Mouse (Mus musculus) forebrain, embryonic 16.5 days (tissue): ENCODE data around the gene Stn1. TPM values are rescaled to one million over a fixed set of nuclear protein-coding genes. Genes with fewer than 3 reads are reported as not detected.

Source experiments
- ATAC-seq: fragments of 200-750 bp; cut with Nextera tagmentation; 2 replicates; pipeline ENCODE4 v1.8.0; 2017; ENCODE audit warnings: mild to moderate bottlenecking, moderate library complexity
- H3K27ac ChIP-seq: fragments of 300-500 bp; sonication (generic); 2 replicates; pipeline ENCODE4 v1.5.1; 2014; ENCODE audit warnings: low read length, control low read depth
- H3K27me3 ChIP-seq: fragments of 300-500 bp; sonication (generic); replicated peaks from 2 replicates; pipeline ENCODE4 v1.6.1; 2014; ENCODE audit warnings: low read length; ENCODE audit not compliant: control insufficient read depth, insufficient read depth
- H3K36me3 ChIP-seq: fragments of 300-500 bp; sonication (generic); 2 replicates; pipeline ENCODE4 v1.6.1; 2014; ENCODE audit not compliant: control insufficient read depth, insufficient read depth
- H3K4me1 ChIP-seq: fragments of 300-500 bp; sonication (generic); replicated peaks from 2 replicates; pipeline ENCODE4 v1.6.1; 2014; ENCODE audit warnings: low read length; ENCODE audit not compliant: control insufficient read depth, insufficient read depth
- H3K4me2 ChIP-seq: fragments of 300-500 bp; sonication (generic); 2 replicates; pipeline ENCODE4 v1.6.1; 2014; ENCODE audit warnings: mild to moderate bottlenecking, low read length, control low read depth
- H3K4me3 ChIP-seq: fragments of 300-500 bp; sonication (generic); replicated peaks from 2 replicates; pipeline ENCODE4 v1.5.1; 2014; ENCODE audit warnings: mild to moderate bottlenecking, low read length, control low read depth
- H3K9ac ChIP-seq: fragments of 300-500 bp; sonication (generic); replicated peaks from 2 replicates; pipeline ENCODE4 v1.6.1; 2014; ENCODE audit warnings: low read depth, low read length, control low read depth
- H3K9me3 ChIP-seq: fragments of 300-500 bp; sonication (generic); 2 replicates; pipeline ENCODE4 v1.6.1; 2016; ENCODE audit warnings: low read length; ENCODE audit not compliant: control insufficient read depth
- WGBS: fragments of 180-500 bp; shearing (Covaris S2); extraction: QIAGEN DNeasy Blood & Tissue Kit; methylation state at CpG from one replicate; pipeline ENCODE4 v1.1.7; 2014; 5-methylcytosine and 5-hydroxymethylcytosine counted together
- polyA plus RNA-seq: library from polyadenylated mRNA; unstranded; fragments of >200 nt; fragmentation: Nextera tagmentation; extraction: Ambion mirVana; gene quantifications from 2 replicates; pipeline ENCODE4 v1.2.1, GENCODE M21; 2015

Gene Stn1
- polyA plus RNA-seq, 1 experiment from 2014 or later = 30.0 TPM

DNA sequence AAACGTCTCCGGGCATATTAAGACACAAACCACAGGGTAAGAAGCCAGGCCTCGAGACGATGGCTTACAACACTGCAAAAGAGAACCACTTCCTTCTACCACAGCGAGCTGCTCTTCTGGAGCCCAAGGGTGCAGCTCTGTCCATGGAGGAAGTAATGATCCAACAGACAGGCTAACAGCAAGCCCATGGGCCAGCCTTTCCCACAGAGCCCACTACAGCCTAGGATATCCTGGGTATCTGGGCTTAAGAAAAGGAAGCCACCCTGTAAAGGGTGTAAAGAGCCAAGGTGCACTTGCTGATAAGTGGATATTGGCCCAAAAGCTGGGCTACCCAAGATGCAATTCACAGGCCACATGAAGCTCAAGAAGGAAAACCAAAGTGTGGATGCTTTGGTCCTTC lies 6.0 kb downstream of the Stn1 start:
- no peaks in the 10 kb centered on the region for H3K27me3 ChIP-seq
- no peak overlapping the region for H3K4me2 ChIP-seq
- peaks cover 2% of the 10 kb centered on the region; the same call in 1 of the 2 replicates for H3K9me3 ChIP-seq
- no peak overlapping the region for H3K4me3 ChIP-seq
- H3K4me1 ChIP-seq = peaks cover 4% of the 10 kb centered on the region
- H3K36me3 ChIP-seq = peaks cover 3% of the 10 kb centered on the region; the same call in 1 of the 2 replicates
- no peak overlapping the region for H3K9ac ChIP-seq
- no peak for ATAC-seq
- 87% methylated on average over 5 of the region's 5 CpGs for whole genome bisulfite sequencing
- H3K27ac ChIP-seq = no peak overlapping the region

DNA sequence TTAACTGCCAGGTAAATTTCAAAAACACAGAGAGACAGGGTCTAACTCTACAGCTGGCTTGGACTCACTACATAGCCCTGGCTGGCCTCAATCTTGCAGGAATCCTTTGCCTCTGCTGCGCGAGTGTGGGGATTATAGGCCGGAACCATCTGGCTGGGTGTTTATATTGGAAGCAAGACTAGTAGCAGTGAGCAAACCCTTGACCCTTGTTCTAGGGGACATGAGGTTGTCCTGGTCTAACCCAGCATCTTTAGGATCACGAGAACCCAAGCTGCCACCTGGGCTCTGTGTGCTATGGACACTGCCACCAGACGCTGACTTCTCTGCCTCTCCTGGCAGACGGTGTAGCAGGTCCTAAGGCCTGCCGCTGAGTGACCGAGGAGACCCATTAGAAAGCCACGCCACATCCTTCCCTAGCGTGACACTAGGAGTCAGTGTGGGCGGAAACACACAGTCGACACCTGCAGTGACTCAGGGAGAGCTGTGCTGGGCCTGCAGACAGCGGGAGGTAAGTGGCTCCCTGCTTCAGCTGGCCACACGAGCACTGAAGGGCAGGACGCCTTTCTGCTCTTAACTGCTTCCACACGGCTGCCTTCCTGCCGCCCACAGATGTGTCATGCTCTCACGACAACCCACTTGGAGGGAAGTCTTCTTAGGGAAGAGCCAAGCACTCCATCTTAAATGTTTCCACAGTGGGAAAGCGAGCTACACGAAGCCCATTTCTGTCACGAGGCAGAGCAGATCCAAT lies 10.9 kb downstream of the Stn1 start:
- Histone ChIP-seq H3K4me2 (no peak overlapping the region), H3K27me3 (no peaks in the 10 kb centered on the region), H3K36me3 (no peaks in the 10 kb centered on the region), H3K9ac (no peak overlapping the region), H3K4me3 (no peak overlapping the region), H3K4me1 (no peaks in the 10 kb centered on the region), H3K9me3 (no peaks in the 10 kb centered on the region), H3K27ac (no peak overlapping the region)
- WGBS = 84% methylated on average over 21 of the region's 21 CpGs
- ATAC-seq = no peak

DNA sequence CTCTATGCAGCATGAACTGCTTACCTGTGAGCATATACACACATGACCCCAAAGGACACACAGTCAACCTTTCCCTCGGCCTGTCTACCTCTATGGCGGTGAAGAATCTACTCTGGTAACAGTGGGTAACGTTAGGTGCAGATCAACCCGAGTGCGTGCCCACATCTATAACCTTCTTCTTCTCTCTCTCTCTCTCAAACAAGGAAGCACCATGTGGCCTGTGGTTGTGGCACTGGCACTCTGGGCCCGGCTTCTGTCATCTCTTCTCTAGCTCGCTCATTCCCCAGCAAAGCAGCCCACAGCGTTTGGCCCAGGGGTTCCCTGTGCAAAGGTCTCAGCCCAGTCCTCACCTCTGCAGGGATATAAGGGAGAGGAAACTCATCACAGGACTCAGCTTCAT lies 12.4 kb downstream of the Stn1 start:
- no peaks in the 10 kb centered on the region for H3K4me1 ChIP-seq
- H3K27ac ChIP-seq = no peak overlapping the region
- H3K9me3 ChIP-seq = no peaks in the 10 kb centered on the region
- WGBS = 96% methylated on average over 8 of the region's 8 CpGs
- no peak overlapping the region for H3K4me3 ChIP-seq
- H3K27me3 ChIP-seq = no peaks in the 10 kb centered on the region
- H3K36me3 ChIP-seq = no peaks in the 10 kb centered on the region
- no peak overlapping the region for H3K9ac ChIP-seq
- ATAC-seq = no peak
- no peak overlapping the region for H3K4me2 ChIP-seq

DNA sequence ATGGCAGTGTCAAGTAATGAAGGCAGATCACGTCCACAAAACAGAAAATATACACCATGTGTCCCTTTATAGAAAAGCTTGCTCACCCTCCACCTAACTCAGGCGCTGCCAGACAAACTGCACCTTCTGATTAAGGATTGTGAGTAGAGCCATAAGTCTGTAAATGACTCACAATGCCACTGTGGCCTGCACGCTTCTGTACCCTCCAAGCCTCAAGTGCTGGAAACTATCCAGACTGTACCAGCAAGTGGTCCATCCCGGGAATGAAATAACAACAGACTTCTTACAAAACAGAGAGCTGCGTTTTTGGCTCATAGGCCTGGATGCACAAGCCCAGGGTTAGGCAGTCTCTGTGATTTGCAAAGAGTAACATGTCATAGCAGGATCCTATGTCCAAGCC lies 15.9 kb downstream of the Stn1 start:
- Histone ChIP-seq H3K27ac (no peak overlapping the region), H3K9me3 (no peaks in the 10 kb centered on the region), H3K36me3 (no peaks in the 10 kb centered on the region), H3K4me2 (no peak overlapping the region), H3K27me3 (no peaks in the 10 kb centered on the region), H3K4me3 (no peak overlapping the region), H3K9ac (no peak overlapping the region), H3K4me1 (no peaks in the 10 kb centered on the region)
- ATAC-seq = no peak
- WGBS = 71% methylated on average over 5 of the region's 5 CpGs

DNA sequence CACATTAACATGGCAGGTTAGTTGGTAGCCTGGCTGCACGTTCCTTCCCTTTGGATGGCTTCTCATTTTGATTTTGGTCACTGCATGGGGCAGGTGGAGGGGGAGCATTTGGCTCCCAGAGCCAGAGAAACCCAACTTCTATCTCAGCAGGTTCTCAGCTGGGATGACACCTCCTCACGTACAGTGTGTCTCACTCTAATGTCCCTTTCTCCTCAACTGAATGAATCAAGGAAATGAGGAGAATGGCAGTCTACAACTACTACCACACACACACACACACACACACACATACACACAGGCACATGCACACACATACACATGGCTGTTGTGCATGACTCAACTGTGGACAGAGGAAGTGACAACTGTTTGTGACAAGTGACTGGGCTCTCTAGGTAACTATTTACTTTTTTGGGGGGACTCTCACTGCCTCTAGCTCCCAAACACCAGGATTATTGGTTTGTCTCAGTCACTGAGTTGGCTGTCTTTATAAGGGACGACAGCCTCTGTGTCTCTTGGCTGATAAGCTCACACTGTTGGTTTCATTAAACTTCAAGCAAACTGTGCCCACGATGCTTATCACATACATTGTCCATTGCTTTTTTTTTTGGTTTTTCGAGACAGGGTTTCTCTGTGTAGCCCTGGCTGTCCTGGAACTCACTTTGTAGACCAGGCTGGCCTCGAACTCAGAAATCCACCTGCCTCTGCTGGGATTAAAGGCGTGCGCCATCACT lies 18.0 kb downstream of the Stn1 start:
- H3K9me3 ChIP-seq = no peaks in the 10 kb centered on the region
- H3K36me3 ChIP-seq = no peaks in the 10 kb centered on the region
- H3K27me3 ChIP-seq = no peaks in the 10 kb centered on the region
- H3K9ac ChIP-seq = no peak overlapping the region
- H3K4me1 ChIP-seq = no peaks in the 10 kb centered on the region
- no peak overlapping the region for H3K4me2 ChIP-seq
- H3K4me3 ChIP-seq = no peak overlapping the region
- 90% methylated on average over 8 of the region's 8 CpGs for WGBS
- no peak for ATAC-seq
- no peak overlapping the region for H3K27ac ChIP-seq

DNA sequence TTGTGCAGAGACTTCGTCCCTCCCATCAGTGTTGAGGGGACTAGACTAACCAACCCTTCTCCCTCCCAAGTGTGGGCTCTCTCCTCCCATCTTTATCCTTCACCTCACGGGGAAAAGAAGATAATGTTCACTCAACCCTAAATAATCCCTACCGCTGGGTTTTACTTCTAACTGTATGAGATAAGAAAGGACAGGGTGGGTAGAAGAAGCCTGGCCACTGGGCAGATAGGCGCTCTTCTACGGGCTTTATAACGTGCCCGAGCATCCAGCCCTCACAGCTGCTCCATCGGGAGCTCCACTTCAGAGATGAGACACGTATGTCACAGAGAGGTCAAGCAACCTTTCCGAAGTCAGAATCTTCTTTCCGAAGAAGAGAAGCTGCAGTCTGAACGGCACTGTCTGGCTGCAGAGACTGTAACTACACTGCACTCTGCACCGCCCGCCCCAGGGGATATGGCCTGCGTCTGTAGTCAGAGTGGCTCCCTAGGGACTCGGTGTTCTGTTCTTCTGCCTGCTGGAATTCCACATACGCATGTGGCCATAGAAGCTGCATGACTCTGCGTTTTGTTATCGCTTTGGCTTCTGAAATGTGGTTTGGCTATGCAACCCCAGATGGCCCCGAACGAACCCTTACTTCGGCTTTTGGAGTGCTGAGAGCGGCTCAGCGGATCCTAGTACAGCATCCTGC lies 18.7 kb downstream of the Stn1 start:
- WGBS = 81% methylated on average over 24 of the region's 24 CpGs
- Histone ChIP-seq H3K4me3 (no peak overlapping the region), H3K9ac (no peak overlapping the region), H3K27me3 (no peaks in the 10 kb centered on the region), H3K36me3 (no peaks in the 10 kb centered on the region), H3K4me1 (no peaks in the 10 kb centered on the region), H3K27ac (no peak overlapping the region), H3K4me2 (no peak overlapping the region), H3K9me3 (no peaks in the 10 kb centered on the region)
- no peak for ATAC-seq

DNA sequence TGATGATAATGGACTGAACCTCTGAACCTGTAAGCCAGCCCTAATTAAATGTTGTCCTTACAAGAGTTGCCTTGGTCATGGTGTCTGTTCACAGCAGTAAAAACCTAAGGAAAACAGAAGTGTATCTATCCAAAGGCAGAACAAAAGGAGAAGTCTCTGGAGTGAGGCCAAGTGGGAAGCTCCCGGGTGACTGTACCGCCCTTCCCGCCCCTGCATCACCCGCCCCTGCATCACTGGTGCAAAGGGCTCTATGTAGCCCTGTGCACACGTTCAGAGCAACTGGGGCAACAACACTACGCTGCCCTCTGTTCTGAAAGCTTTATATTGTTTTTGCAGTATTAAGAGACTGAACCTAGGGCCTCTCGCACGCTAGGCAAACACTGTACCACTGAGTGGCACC lies 19.7 kb downstream of the Stn1 start:
- H3K9ac ChIP-seq = no peak overlapping the region
- peak; percentile 52 for ATAC-seq
- H3K4me2 ChIP-seq = no peak overlapping the region
- no peak overlapping the region for H3K27ac ChIP-seq
- WGBS = 60% methylated on average over 8 of the region's 8 CpGs
- no peaks in the 10 kb centered on the region for H3K27me3 ChIP-seq
- no peaks in the 10 kb centered on the region for H3K9me3 ChIP-seq
- no peak overlapping the region for H3K4me3 ChIP-seq
- no peaks in the 10 kb centered on the region for H3K4me1 ChIP-seq
- no peaks in the 10 kb centered on the region for H3K36me3 ChIP-seq

DNA sequence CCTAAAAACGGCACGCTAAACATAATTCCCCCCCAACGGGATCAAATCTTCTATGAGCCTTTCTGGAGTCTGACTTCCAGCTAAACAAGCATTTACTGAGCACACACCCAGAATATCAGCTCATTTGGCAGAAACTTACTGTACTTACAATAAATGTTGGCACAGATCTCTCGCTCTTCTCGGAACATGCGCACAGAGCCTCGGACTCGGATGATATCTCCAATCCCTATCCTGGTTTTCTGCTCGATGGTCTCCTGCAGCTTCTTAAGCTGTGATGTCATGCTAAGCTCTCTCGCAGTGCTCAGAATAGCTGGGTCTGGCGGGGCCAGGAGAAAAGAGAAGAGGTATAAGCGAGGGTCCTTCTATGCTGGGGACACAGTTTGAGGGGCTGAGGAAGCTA lies 20.4 kb downstream of the Stn1 start:
- Histone ChIP-seq H3K27ac (no peak overlapping the region), H3K9ac (no peak overlapping the region), H3K4me2 (no peak overlapping the region), H3K4me3 (no peak overlapping the region), H3K9me3 (no peaks in the 10 kb centered on the region), H3K4me1 (no peaks in the 10 kb centered on the region), H3K36me3 (no peaks in the 10 kb centered on the region), H3K27me3 (no peaks in the 10 kb centered on the region)
- ATAC-seq = peak; percentile 31; the same call in 1 of the 2 replicates
- WGBS = 77% methylated on average over 12 of the region's 12 CpGs

DNA sequence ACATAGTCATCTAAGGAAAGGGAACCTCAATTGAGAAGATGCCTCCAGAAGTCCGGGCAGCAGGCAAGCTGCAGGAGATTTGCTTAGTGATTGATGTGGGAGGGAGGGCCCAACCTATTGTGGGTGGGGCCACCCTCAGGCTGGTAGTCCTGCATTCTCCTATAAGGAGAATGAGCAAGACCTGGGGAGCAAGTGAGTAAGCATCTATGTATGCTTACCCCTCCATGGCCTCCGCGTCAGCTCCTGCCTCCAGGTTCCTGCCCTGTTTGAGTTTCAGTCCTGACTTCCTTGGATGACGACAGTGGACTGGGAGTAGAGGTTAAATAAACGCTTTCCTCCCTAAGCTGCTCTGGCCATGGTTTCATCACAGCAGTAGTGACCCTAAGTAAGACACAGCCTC lies 22.2 kb downstream of the Stn1 start:
- Histone ChIP-seq H3K27me3 (no peaks in the 10 kb centered on the region), H3K9ac (no peak overlapping the region), H3K4me3 (no peak overlapping the region), H3K27ac (no peak overlapping the region), H3K36me3 (no peaks in the 10 kb centered on the region), H3K9me3 (no peaks in the 10 kb centered on the region), H3K4me1 (peaks cover 11% of the 10 kb centered on the region; the same call in 1 of the 2 replicates), H3K4me2 (no peak overlapping the region)
- no peak for ATAC-seq
- 79% methylated on average over 5 of the region's 5 CpGs for WGBS
